Mouse (Mus musculus): ENCODE measurements at regions not wholly inside any gene's neighbourhood (a gene's known extent, or its start where the extent isn't known, plus 50 kb on each side); places are given as distances from the start of the nearest gene placed in this dataset.

DNA sequence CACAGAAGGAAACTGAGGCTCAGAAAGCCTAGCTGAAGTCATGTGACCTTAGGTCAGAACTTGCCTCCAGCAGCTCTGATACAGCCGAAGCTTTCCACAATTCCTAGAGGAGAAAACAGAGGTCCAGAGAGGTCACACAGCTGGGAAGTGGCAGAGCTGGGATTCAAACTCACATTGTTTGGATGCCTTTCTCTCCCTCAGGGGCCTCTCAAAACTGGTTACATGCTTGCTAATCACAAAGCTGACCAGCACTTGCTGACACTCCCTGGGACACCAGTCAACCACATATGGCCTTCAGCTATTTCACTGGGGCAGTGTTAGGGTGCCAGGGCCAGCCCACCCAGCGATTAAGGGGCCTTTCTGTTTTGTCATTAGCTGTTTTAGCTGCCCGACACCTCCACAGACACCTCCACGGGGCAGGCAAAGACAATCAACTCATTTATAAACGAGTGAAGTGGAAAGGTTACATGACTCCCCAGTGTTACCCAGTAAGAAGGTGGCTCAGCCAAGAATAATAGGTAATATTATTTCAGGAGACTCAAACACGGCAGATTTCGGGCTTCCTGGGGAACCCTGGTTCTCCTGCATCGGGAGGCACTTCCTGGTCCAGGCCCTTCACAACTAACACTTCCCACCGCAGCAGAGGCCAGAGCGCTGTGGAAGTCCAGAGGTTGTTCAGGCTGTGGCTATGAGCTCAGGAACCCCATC is 71.4 kb downstream of the 2410131K14Rik start:
- no peak for DNase-seq (ENCODE audit: low read depth)

DNA sequence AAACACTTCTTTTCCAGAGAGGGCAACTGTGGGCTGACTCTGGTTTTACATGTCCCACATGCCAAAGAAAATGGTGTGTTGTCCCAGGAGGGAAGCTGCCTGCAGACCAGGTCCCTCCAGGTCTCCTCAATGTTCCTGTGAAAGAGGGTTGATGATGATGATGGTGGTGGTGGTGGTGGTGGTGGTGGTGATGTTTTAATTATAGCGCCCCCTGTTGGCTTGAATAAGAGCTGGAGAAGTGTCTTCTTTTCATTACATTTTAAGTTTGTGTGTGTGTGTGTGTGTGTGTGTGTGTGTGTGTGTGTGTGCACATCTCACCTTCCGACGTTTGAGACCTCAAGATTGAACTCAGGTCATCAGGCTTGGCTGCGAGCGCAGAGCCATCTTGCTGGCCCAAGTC is 73.0 kb downstream of the 2410131K14Rik start:
- DNase-seq (ENCODE audit: low read depth): peak; percentile 43

DNA sequence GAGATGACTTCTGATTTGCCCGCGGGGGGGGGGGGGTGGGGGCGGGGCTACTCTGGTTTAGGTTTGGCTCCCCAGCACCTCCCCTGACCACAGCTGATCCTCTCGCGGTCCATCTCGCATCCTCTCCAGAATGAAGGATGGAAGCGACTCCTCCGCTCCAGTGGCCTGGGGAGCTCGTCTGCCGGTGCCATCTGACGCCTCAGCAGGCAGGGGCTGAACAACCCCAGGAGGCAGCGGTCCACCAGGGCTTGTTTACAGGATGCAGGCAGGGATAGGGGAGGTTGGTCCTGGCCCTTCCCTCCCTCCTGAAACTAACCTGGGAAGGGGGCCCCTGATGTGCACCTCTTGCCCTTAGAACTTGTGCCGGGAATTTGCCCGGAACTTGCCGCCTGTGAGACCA is 73.9 kb downstream of the 2410131K14Rik start:
- no peak for DNase-seq (ENCODE audit: low read depth)

DNA sequence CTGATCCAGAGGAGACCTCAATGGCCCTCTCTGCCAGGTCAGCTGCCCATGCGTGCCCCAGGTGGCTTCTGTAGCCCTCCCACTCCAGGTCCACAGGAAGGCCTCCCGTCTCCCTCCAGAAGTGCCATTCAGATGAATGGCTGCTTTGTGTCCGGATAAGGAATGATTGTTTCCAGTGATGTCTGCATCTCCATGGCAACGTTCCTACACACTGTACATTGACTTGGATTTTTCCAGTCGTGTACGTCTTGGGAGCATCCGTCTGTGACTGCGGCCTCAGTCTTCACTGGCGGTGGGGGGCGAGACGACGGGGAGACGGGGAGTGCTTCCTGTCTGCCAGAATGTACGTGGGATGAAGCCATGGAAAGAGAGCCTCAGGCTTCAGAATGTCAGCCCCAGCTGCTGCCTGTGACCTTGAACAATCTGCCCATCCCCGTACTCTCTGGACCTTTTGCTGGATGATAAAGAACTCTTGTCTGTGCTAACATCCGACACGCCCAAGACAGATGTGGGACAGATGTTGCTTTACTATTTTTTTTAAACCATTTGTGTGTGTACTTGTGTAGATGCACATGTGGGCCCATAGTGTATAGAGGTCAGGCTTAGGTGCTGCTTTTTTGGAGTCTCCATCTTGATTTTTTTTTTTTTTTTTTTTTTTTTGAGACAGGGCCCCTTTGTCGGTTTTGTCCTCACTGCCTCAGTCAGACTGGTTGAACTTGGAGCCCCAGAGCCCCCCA is 76.9 kb downstream of the 2410131K14Rik start:
- DNase-seq (ENCODE audit: low read depth): no peak

DNA sequence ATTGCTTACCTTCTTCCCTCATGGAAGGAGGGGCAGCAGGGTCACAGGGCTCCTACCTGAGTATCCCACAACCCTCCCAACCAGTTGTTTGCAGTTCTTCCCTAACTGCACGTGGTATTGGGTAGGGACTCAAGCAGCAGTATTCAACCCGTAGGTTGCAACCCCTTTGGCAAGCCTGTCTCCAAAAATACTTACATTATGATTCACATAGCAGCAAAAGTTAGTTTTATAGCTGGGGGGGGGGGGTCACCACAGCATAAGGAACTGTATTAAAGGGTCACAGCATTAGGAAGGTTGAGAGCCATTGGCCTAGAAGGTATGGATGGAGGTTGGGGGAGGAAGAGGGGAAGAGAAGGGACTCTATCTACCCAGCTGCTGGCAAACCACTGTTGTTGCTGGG is 78.1 kb downstream of the 2410131K14Rik start:
- DNase-seq (ENCODE audit: low read depth): no peak

DNA sequence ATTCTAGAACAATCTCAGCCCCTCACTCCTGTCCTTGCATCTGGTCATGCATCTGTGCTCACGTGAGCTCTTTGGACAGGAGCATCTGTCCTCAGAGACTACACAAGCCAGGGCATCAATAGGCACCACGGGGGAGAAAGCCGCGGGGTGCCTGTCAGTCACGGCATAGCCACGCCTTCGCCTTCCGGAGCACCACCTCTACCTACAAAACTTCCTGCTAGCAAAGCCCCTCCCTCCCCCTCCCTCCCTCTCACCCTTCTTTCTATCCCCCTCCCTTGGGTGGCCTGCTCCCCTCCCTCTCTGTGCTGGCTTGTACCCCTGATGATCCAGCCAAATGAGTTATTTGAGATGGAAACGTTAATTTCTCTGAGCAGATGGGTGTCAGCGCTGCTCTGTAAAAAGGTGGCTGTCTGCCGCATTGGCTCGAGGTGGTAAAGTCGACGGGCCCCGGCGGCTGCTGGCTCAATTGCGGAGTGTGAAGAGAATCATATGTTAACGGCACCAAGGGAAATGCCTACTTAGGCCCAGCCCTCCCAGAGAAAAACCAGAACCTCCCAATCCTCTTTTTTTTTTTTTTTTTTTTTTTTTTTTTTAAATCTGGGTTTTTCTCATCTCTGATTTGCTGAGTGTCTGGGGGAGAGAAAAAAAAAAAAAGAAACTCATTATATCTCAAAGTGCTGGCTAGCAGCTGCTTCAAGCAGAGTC is 82.0 kb downstream of the 2410131K14Rik start:
- DNase-seq (ENCODE audit: low read depth): peak; percentile 78

DNA sequence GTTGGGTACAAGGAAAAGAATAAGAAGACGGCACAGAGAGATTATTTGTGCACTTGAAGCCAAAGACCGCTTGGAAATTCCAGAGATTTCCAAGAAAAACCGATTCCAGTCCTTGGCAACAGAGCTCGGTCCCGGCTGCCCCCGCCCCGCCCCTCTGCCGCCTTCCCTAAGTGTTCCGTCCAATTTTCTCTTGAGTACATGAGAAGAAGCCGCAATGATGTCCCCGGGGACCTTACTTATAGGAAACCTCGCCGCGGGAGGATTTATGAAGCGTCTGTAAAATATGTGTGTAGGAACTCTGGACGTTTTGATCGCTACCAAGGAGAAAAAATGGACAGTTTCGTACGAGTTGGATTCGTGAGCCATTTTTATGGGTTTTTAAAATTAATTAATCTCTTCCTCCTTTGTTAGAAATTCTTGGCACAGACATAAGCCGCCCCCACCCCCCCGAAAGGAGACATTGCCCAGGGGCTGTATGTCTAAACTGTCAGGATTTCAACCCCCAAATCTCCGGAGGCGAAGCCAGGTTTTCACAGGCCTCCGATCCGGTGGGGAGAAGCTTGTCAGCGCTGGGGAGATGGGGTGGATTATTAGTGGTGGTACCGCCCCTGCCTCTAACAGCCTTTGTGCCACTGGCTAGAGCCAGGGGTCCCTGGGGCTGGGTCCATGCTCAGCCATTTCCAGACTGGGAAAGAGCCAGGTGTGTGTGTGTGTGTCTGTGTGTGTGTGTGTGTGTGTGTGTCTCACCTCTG is 83.1 kb downstream of the 2410131K14Rik start:
- DNase-seq (ENCODE audit: low read depth): peak; percentile 20

DNA sequence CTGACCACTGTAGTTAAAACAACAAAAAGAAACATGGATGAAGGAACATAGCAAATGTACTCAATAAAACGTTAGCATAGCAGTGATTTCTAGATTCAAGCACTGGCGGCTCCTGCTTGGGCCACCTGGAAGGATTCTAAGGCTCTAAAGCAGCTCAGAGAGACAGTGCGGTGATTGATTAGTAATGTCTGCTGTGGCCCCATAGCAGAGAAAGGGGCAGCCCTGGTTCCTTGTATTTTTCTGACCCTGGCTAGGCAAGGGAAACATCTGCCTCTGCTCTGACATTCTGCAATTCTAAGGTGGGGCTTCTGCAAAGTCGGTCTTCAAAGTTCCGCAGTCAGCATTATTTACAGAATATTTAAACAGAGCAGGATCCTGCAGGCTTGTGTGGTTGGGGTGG is 84.1 kb downstream of the 2410131K14Rik start:
- peak; percentile 35 for DNase-seq (ENCODE audit: low read depth)

DNA sequence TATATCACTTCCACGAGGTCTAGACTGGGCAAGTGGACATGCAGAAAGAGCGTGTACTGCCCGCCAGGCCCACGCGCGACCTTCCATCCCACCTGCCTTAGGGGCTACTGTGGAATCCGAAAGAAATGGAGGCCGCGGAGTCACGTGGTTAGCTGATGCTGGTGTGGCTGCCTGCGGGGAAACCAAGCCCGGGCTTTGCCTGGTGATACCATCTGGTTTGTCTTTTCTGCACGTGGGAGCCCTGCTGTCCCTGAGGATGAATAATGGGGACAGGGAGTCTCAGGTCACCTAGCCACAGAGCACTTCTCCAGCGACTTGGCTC is 86.2 kb downstream of the 2410131K14Rik start:
- DNase-seq (ENCODE audit: low read depth): no peak

DNA sequence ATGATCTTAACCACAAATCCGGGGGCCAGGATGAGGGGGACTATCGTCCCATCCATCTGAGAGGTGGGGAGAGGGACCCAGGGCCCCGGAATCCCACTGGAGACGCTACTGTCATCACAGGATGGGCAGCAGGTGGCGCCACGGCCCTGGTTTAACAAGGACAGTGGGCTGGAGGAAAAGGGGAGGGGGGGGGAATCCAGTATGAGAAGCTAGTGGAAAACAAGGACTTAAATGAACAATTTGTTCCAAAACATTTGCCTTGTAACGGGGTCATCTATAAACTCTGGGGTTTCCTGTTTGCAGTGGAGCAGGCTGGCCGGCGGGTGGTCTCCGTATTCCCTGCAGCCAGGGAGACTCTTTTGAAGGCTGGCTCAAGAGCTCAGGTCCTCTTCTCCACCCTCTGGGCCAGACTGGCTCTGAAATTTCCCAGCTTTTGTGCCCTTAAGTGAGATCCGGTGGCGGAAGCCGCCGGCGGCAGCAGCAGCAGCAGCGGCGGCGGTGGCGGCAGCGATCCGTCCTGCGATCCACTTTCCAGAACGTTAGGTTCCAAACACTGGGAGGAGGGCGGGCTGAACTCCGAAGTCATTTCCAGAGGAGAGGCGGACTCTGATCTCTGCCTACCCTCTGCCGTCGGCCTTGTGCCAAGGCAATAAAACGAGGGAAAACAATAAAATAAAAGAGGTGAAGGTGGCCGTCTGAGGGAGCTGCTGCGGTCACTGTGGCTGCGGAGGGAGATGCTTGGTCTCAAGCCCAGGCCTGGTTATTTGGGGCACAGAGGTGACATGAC is 86.8 kb downstream of the 2410131K14Rik start:
- peak; percentile 49 for DNase-seq (ENCODE audit: low read depth)

DNA sequence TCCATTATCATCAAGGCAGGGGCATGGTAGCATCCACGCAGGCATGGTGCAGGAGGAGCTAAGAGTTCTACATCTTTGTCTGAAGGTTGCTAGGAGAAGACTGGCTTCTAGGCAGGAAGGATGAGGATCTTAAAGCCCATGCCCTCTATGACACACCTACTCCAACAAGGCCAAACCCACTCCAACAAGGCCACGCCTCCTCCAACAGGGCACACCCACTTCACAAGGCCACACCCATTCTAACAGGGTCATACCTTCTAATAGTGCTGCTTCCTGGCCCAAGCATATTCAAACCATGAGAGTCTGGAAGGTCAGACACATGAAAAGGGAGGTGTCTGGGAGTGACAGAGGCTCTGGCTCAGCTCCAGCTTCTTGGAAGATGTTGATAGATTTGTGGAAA is 89.0 kb downstream of the 2410131K14Rik start:
- no peak for DNase-seq (ENCODE audit: low read depth)

DNA sequence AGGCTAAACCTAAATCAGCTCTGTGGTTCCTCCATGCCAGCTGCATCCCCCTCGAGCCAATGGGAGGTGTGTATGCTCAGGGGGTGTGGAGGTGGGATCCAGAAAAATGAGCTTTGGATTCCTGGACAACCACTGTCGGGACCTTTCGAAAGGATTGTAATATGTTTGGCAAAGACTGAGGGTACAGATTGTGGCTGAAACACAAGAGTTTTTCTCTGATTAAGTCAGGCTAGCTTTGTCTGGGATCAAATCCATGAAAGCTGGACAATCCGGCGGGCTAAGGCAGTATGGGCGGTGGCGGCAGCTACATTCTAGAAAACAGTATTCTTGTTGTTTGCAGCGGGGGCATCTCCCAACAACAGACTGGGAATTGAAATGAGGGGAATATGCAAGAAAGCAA is 93.2 kb downstream of the 2410131K14Rik start:
- DNase-seq (ENCODE audit: low read depth): no peak

DNA sequence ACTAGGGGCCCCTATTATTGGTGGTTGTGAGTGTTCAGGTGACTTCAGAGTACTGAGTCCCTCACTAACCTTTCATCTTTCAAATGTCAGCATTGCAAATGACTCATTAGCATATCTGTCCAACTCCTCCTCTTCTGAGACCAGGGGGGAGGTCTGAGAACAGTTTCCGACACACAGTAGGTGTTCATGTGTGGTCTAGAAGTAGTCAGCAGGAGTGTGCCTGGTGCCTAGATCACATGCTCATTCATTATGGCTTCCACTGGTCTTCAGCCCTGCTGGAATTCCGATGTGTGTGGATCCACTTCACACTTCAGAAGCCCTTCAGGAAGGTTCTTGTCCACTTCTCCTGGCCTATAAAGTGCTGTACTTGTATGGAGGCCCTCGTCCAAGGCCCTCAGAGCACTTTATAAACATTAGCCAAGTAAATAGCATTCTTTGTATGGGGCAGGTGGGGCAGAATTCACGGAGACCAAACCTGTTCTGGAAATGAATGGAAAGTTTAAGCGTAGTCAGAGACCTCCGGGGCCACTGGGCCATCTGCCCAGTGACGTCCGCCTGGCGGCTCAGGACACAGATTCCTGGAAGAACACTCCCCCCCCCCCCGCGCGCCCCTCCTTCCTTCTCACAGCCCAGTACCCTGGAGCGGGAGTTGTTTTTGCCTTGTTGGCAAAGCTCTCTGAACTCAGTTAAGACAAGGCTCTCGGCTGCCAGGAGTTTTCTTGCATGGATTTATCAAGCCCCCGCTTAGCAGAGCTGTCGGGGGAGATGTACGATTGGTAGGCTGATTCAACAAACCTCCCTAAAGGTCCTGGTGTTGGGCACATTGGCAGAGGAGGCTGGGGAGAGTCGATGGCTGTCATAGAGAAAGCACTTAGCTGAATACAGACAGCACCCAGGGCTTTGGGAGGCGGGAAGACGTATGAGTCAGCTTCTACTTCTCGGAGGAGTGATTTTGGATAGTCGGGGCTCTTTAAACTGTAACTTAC is 94.9 kb downstream of the 2410131K14Rik start:
- no peak for DNase-seq (ENCODE audit: low read depth)

DNA sequence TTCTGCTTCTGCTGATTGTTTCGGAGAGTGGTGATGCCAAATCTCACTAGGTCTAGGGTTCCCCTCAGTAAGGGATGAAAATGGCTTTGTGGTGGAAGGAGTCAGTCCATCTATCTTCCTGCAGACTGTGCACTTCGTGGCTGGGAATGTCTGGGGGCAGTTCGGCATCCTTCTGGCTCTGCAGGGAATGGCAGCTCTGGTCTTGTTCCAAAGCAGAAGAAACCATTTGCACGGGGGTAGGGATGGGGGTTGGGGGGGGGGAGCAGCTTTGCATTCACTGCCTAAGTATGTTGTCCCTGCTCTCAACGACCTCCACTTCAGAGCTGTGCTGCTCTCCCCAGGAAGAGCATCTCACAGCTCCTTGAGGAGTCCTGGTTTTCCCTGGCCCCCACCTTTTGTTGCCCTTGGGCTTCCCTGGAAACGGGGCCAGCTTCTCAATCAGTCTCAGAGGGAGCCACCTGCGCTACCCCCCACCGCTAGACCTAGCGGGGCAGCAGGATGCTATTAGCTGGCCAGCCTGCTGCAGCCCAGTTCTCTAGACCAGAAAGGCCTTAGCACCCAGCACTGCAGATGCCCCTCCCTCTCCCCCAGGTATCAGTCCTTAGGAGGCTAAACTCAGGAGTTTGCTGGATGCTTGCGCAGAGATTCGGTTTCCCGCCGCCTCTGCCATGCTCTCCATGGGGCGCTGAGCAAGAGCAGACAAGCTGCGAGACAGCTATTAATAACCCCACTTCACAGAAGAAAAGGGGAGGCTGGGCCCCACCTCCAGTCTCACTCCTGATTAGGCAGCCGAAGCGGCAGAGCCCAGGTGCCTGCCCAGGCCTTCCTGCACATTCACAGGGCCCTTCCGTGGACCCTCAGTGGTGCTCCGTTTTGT is 98.7 kb downstream of the 2410131K14Rik start:
- no peak for DNase-seq (ENCODE audit: low read depth)

DNA sequence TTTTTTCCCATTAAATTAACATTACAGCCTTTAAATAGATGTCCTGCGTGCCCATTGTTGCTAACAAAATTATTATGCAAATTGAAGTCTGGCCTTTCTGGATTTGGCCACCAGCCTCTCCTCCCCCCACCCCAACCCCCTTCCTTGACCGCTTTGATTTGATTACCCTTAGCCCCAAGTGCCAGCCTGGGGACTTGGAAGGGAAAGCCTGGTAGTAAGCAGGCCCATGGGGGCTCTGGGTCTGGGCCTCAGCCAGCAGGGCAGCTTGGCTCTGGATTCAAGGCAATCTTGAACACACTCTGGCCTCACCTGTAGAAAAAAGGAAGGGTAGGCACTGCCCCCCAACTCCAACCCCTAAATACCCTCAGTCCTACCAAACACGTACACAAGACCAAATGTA is 100.2 kb downstream of the 2410131K14Rik start:
- no peak for DNase-seq (ENCODE audit: low read depth)

DNA sequence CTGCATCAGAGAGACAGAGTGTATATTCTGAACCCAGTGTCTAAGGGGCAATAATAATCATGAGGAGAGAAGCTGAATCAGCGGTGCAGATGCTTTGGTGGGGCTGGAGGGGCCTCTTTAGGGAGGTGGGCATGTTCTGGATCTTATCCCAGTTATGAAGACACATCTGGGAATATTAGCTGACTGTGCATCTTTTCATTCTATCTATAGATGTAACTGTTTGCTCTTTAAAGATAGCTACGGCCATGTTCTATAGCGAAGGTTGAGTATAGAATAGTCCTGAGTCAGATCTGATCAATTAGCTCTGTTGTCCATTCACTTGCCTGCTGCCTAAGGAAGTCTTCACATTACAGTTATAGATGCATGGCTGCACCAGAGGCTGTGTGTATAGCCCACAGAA is 104.0 kb downstream of the 2410131K14Rik start:
- DNase-seq (ENCODE audit: low read depth): no peak

DNA sequence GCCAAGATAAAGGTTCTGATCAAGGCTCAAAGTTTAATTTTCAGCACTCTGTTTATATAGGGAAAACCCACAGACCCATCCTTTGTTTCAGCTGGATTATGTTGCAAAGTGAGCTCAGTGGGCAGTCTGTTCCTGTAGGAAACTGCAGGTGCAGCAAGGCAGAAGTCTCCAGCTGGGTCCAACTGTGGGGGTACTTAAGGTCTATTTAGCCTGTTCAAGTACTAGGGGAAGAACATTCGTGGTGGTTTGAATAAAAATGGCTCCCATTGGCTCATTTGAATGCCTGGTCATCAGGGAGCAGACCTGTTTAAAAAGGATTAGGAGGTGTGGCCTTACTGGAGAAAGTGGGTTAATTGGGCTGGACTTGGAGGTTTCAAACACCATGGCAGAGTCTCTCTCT is 106.3 kb downstream of the 2410131K14Rik start:
- no peak for DNase-seq (ENCODE audit: low read depth)

DNA sequence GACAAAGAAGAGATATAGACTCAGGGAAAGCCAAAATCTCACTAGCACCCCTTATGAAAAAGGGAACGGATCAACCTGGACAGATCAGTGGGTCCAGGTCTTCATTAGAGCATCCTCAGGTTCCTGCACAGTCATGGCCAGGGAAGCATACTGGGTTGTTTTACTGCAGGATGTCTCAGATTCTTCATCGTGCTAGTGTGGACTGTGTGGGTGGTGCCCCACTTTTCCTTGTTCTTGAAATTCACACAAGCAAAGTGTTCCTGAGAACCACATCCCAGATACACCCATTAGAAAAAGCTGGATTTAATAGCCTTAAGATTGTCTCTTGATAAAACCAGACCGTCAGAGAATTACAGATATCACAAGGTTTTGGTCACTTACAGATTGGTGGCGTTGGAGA is 107.1 kb downstream of the 2410131K14Rik start:
- DNase-seq (ENCODE audit: low read depth): no peak

DNA sequence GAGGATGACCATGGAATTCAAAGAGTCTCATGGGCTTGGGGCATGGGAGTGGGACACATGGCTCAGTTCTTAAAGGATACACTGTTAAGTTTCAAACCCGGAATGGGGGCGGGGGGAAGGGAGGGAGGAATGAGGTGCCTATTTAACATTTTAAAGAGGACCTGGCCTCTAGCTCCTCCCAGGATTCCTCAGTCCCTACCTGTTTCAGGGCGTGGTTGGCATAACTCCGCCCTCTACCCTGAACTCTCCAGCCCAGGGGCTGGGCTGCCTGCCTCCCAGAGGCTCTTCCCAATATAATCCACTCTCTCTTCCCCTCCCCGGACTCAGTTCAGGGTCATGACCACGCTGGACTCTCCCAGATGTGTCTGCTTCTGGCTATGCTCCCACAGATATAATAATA is 108.0 kb downstream of the 2410131K14Rik start:
- no peak for DNase-seq (ENCODE audit: low read depth)

DNA sequence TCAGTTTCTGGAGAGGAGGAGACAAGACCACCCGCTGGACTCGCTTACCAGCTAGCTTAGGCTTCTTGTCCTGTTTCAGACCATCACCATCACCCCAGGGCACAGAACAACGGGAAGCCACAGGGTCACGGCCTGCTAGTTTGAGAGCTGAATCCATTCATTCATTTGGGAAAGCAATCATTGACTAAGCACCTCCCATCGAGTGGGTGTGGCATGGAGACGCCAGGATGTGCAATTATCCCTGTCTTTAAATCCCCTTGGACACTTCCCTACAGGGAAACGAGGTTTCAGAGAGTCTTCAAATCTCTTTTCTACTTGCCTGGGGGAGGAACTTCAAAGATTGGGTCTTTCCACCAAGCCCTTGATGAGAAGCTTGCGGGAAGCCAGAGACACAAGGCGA is 108.7 kb downstream of the 2410131K14Rik start:
- no peak for DNase-seq (ENCODE audit: low read depth)

Data from naive thymus-derived CD4-positive, alpha-beta T cell, adult 2 months (primary cell).